Mouse (Mus musculus) urinary bladder, postnatal 25 days (tissue): Measurements from ENCODE around the gene Krtap10-10.
A peak's percentile ranks its signal among the peaks of the same experiment; 100 is the strongest.
"Not testable (repeated sequence)": the region's sequence is repeated elsewhere in the genome, so short reads cannot be mapped to it uniquely, and the experiment has no call there.

Source experiments
- DNase-seq: peaks from one replicate; pipeline ENCODE4 v3.0.0; 2022; ENCODE audit warnings: low spot score

Krtap10-10 gene

DNA sequence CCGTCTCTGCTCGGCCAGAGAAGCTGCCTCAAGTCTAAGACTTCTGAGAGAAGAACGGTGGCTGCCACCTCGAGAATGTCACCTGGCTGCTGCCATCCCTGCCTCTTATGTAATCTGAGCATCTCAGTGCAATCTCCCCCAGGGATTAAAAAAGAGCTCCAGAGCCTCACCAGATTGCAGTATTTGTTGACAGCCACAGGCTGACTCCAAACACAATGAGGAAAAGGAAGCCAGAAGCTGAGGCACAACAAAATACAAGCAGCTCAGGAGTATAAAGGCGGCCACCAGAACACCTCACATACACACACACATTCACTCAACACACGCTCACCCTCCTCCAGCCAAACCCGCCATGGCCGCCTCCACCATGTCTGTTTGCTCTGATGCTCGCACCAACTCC, at the start of gene Krtap10-10:
Gene Krtap10-10 (plus strand): TSS at position 301 of the 400 bp plus-strand sequence.
- no peak for DNase-seq

DNA sequence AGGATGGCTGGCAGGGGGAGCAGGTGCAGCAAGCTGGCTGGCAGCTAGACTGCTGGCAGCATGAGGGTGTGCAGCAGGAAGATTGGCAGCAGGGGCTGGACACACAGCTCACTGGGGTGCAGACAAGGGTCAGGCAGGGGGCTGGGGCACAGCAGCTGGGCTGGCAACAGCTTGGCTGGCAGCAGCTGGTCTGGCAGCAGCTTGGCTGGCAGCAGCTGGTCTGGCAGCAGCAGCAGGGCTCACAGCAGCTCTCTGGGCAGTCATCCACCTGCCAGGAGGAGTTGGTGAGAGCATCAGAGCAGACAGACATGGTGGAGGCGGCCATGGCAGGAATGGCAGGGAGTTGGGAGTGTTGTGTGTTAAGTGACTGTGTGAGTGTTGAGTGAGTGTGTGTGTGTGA, 47.9 kb upstream of the Krtap10-10 start, which contains the start of gene Gm7137:
Gene Gm7137 (minus strand): TSS at position 325 of the 400 bp plus-strand sequence.
- DNase-seq = not testable (repeated sequence)

DNA sequence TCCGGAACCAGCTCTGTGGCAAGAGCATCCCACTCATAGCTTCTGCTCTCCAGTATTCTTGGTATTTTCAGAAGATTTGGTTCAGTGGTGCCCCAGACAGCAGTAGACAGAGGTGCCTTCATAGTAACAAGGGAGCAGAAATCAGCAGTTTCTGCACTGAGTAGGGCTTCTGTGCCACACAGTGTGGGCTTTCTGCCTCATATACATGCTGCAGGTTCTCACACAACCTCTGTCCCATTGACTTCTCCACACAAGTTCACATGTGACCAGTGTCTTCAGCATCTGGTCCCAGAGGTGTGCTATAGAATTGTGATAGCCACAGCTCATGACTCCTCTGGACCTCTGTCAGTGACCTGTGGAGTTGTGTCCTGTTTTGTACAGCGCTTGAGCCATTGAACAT, 47.1 kb upstream of the Krtap10-10 start:
- no peak for DNase-seq

DNA sequence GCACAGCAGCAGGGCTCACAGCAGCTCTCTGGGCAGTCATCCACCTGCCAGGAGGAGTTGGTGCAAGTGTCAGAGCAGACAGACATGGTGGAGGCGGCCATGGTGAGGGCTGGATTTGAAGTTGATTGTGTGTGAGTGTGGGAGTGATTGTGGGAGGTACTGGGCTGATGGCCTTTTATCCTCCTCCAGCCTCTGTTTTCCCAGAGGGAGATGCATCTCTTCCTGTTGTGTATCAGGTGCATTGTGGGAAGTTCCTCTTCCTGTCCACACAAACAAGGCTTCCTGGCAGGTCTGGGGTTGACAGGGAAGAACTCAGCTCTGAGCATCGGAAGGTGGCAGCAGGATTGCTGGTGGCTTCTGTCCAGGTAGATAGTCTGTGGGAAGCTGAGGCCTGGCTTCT, 40.8 kb upstream of the Krtap10-10 start, which contains the start of gene Gm9639:
Gene Gm9639 (minus strand): TSS at position 101 of the 400 bp plus-strand sequence.
- no peak for DNase-seq

DNA sequence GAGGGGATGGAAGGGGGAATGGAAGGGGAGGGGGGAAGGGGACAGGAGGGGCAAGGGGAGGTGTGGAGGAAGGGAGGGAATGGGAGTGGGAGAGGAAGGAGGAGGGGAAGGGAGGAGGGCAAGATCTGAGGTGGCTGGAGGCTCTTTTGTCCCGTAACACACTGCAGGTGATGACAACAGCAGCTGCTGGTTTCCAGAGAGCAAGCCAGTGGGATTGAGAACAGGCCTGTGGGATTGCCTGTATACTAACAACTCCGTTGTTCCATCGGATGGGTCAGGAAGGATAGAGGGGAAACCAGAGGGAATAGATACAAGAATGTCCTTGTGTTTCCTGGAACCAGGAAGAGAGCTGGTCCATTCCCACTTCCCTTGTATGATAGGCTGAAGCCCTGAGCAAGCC, 38.1 kb upstream of the Krtap10-10 start:
- DNase-seq = no peak

DNA sequence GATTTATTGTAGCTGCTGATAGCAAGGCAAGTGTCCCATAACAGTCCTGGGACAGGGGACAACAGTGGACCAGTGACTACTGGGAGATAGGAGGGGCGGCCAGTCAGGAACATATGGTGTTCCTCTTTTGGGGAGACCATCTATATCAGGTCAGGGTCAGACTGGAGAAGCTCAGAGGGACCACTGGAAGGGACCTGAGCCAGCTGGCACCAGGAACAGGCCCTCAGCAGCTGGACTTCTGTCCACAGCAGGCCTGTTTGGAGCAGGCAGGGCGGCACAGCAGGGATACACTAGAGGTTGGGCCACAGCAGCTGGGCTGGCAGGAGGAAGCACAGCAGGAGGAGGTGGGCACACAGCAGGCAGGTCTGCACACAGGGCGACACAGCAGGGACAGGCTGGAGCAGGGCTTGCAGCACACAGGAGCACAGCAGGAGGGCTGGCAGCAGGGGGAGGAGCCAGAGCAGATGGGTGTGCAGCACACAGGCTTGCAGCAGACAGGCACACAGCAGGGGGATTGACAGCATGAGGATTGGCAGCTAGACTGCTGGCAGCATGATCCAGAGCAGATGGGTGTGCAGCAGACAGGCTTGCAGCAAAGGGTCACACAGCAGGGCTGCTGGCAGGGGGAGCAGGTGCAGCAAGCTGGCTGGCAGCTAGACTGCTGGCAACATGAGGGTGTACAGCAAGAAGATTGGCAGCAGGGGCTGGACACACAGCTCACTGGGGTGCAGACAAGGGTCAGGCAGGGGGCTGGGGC, 37.4 kb upstream of the Krtap10-10 start:
- DNase-seq = not testable (repeated sequence)

DNA sequence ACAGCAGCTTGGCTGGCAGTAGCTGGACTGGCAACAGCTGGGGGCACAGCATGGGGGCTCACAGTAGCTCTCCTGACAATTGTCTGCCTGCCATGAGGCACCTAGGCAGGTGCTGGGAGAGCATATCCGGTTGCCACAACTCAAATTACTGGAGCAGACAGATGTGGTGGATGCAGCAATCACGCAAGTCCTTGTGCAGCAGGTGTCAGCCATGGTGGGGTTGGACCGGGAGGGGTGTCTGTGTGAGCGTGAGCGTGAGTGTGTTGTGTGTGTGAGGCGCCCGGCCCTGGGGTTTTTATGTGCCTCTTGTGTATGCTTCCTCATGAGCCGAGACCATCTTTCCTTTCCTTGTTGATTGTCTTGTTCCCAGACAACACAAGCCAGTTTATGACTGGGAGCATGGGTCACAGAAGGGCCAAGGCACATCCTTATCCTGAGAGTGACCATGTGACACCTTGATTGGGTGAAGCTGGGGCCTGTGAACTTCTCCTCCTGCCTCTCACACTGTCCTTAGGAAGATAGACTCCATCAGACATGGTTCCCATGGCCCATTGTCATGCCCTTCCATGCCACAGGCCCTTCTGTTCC, 36.7 kb upstream of the Krtap10-10 start, which contains the start of gene Gm19668:
Gene Gm19668 (minus strand): TSS at position 213 of the 588 bp plus-strand sequence.
- DNase-seq = no peak

DNA sequence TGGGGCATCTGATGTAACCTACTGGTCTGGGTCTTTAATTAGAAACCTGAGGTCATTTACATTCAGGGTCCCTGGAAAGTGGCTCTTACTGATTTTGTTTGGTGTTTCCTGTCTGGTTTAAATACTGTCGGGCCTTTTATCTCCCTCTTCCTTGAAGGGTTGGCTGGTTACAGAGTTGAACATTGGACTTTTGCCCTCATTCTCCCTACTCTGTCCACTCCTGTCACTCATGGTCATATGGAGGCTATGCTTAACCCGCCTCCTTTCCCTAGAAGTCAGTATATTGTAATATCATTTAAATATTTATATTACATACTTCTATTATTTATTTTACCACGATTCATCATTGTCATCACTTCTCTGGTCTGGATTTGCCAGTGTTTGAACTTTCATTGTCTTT, 31.7 kb upstream of the Krtap10-10 start:
- no peak for DNase-seq

DNA sequence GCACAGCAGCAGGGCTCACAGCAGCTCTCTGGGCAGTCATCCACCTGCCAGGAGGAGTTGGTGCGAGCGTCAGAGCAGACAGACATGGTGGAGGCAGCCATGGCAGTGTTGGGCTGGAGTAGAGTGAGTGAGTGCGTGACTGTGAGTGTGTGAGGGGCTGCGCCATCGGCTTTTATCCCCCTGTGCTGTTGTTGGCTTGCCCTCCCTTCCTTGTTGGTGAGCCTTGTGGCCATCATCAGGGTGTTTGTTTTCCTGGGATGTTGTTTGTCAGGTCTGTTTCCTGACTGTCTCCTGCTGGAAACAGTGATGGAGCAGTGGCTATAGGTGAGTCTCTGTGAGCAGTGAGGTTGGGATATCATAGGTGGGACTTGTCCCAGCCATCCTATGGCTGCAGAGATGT, 24.0 kb upstream of the Krtap10-10 start, which contains the start of gene Gm9507:
Gene Gm9507 (minus strand): TSS at position 101 of the 400 bp plus-strand sequence.
- no peak for DNase-seq

DNA sequence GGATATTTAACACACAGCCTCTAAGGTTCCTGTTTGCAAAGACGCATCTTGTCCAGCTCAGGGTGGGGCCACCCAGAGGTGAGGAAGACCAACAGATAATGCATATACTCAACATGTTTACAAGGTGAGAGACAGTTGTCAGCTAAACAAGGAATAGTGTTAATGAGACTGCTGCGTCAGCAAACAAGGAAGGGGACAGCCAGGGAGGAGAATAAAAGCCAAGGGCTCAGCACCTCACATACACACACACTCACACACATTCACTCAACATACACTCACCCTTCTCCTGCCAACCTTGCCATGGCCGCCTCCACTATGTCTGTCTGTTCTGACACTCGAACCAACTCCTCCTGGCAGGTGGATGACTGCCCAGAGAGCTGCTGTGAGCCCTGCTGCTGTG, 21.4 kb upstream of the Krtap10-10 start, which contains the start of gene Gm2696:
Gene Gm2696 (plus strand): TSS at position 301 of the 400 bp plus-strand sequence.
- DNase-seq = no peak

DNA sequence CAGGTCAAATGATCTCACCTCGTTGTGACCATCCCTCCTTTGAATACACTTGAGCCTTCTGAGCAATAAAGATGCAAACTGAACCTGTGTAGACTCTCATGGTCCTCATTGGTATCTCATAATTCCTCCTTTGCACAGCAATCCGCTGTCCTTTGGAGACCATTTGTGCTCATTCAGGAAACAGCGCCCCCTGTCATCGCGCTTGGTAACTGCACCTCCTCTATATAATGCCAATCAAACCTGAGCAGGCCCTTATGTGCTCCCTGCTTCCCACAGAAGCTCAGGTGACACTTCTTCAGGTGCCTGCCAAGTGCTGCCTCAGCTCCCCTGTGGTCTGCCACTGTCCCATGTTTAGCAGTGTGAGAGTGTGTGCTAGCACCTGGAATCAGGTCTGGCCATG, 20.2 kb upstream of the Krtap10-10 start:
- no peak for DNase-seq

DNA sequence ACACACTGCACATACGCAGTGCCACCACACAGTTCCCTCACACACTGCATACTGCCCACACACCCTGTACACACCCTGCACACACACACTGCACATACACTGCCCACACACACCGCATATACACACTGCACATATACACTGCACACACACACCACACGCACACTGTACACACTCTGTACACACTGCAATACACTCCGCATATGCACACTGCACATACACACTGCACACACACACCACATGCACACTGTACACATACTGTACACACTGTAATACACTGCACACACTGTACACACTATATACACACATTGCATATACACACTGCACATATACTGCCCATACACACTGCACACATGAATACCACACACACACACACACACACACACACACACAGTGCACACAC, 17.2 kb upstream of the Krtap10-10 start:
- no peak for DNase-seq

DNA sequence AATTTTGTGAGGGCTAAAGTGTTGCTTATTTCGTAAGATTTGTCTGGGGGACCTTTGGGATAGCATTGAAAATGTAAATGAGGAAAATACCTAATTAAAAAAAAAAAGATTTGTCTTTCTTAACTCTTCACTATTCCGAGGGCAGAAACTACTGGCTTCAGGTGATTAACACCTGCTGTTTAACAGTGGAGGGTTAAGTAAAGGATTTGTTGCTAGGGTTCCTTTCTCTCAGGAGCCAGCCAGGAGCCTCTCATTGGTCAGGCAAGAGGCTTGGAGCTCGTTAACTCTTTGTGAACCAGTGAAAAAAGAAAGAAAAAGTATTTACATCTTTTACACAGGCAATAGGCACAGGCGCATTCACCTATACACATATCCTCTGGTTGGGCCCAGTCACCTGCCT, 16.5 kb upstream of the Krtap10-10 start:
- no peak for DNase-seq

DNA sequence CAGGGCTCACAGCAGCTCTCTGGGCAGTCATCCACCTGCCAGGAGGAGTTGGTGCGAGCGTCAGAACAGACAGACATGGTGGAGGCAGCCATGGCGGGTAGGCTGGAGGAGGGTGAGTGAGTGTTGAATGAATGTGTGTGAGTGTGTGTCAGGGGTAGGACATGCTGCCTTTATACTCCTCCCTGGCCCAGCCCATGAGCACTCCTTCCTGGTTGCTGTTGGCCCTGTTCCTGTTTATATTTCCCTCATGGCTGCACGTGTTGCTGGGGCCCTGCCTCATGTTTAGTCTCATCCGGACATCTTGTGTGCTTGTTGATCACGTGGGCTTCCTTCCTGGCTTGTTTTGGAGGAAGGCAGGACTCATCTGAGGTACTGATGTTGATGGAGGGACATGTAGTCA, 8.8 kb upstream of the Krtap10-10 start, which contains the start of gene Krtap10-4:
Gene Krtap10-4 (minus strand): TSS at position 145 of the 400 bp plus-strand sequence.
- DNase-seq = no peak

DNA sequence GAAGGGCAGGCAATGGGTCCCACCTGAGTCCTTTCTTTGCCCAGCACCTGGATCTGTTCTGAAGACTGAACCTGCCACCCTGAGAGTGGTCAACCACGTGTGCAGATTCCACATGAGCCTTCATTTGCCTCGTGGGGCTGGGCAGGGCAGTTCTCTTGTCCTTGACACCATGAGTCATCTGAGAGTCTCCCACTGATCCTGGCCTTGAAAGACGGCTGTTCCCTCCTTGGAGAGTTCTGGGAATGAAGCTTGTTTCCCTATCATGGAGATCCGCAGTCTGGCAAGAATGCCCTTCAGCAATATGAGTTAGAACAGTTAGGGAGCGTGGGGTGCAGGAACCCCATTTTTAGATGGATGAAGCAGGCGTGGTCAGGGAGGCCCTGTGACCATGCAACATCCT, 3.3 kb downstream of the Krtap10-10 start:
- no peak for DNase-seq

DNA sequence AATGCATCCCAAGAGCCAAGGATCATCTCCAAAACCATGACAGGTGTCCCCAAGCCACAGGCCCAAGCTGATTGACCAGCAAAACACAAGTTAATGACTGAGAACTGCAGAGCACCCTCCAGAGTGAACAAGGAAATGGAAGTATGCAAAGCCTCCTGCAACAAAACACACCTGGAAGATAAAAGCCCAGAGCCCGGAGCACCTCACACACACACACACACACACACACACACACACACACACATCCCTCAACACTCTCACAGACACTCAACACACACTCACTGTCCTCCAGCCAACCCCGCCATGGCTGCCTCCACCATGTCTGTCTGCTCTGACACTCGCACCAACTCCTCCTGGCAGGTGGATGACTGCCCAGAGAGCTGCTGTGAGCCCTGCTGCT, 10.8 kb downstream of the Krtap10-10 start, which contains the start of gene Gm36176:
Gene Gm36176 (plus strand): TSS at position 301 of the 400 bp plus-strand sequence.
- no peak for DNase-seq

DNA sequence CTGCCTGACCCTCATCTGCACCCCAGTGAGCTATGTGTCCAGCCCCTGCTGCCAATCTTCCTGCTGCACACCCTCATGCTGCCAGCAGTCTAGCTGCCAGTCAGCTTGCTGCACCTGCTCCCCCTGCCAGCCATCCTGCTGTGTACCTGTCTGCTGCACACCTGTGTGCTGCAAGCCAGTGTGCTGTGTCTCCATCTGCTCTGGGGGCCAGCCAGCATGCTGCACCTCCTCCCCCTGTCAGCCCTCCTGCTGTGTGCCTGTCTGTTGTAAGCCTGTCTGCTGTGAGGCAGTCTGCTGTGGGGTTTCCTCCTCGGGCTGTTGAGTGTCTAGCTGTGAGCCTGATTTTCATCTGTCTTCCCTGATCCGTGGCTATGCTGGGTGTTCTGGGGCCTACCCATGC, 11.2 kb downstream of the Krtap10-10 start:
- DNase-seq = no peak

DNA sequence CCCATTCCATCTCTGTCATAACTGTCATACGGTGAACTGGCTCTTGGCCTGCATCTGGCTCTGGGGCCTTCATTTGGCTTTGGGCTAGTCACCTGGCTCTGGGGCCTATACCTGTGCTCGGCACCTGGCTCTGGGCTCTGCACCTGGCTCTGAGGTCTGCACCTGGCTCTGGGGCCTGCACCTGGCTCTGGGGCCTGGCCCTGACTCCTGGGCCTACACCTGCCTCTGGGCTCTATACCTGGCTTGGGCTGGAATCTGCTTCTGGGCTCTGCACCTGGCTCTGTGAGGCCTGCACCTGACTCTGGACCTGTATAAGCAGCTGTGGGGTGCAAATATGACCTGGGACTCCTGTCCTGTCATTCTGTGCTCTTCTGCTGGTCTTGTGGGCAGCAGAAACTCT, 11.8 kb downstream of the Krtap10-10 start:
- DNase-seq = no peak

DNA sequence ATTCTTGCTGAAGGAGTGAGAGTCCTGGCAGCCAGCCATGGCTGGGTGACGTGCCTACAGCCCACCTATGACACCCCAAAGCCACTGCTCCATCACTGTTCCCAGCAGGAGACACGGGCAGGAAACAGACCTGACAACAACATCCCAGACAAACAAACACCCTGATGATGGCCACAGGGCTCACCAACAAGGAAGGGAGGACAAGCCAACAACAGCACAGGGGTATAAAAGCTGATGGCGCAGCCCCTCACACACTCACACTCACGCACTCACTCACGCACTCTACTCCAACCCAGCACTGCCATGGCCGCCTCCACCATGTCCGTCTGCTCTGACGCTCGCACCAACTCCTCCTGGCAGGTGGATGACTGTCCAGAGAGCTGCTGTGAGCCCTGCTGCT, 16.8 kb downstream of the Krtap10-10 start, which contains the start of gene Gm10318:
Gene Gm10318 (plus strand): TSS at position 301 of the 400 bp plus-strand sequence.
- DNase-seq = no peak

DNA sequence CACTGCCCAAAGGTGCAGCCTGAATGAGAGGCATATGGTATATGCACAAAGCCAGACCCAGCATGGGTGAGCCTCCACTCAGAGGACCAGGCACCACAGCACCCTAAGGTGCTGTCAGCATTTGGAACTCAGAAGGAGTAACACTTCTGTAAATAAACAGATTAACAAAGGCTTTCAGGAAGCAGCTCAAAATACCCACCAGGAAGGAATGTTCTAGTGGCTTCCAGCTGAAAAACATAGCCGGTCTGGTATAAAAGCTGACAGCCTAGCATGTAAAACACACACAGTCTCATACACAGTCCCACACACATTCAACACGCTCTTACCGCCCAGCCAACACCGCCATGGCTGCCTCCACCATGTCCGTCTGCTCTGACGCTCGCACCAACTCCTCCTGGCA, 25.9 kb downstream of the Krtap10-10 start, which contains the start of gene Gm3285:
Gene Gm3285 (plus strand): TSS at position 301 of the 400 bp plus-strand sequence.
- no peak for DNase-seq

DNA sequence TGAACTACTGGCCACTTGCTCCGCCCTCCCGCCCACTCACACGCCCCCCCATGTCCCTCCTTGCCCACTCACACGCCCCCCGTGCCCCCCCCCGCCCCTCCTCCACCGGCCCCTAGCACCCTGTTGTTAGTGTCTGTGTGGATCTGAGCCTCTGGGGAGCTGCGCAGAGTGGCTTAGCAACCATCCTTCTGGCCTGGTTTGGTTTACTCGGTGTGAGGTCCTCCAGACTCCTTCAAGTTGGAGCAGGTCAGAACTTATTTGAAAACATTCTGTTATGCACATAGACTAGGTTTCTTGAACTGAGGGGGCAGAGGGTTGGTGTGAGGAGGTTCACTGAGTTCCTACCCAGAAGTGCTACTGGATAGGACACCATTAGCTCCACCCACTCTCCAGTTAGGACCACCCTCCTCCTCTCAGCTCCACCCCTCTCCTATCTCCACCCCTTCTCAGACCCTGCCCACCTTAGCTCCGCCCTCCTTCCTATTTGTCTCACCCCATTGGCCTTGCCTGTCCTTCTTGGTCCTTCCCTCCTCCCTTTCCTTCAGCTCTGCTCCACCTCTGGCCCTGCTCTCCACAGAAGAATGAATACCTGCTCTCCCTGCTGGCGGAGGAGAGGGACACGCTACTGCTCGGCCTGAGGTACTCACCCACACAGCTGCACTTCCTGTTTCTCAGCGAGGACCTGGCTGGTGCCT, 28.5 kb downstream of the Krtap10-10 start:
- peak; percentile 55 for DNase-seq

DNA sequence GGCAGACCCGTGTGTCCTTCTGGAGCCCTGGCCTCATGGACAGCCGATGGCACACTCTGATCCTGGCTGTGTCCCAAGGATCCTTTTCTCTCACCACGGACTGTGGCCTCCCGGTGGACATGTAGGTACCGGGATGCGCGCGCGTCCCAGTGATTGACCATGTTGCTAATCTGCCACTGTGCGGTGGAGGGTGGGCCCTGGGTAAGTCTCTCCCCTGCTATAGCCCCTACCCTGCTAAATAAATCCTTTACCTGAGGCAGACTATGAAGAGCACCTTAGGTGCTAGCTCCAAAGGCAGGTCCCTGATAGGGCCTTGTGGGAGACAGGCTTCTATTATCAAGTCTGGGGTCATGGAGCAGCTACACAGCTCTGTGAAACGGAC, 29.0 kb downstream of the Krtap10-10 start:
- no peak for DNase-seq
